Mouse (Mus musculus): ENCODE measurements around the gene Stk19.
"Not testable (repeated sequence)": the region's sequence is repeated elsewhere in the genome, so short reads cannot be mapped to it uniquely, and the experiment has no call there.

Gene Stk19

GRCm38 (mm10) chr17:34847615-34848014, 10.9 kb upstream of the Stk19 start:
- in situ Hi-C loops (cut with MboI; ENCODE audit: low pct_unique_long_range_greater_than_20kb in 1 of 2, low sequenced_read_pairs in 2 of 2, unreplicated experiment in 1 of 2), result no loop called here

- in situ Hi-C loops (cut with MboI; ENCODE audit: low pct_unique_long_range_greater_than_20kb in 1 of 2, low sequenced_read_pairs in 2 of 2, unreplicated experiment in 1 of 2), result no loop called here
These were observed 10.4 kb upstream of the Stk19 start for GRCm38 (mm10) chr17:34847192-34847591.

GRCm38 (mm10) chr17:34844884-34845283, 8.1 kb upstream of the Stk19 start:
- in situ Hi-C loops (cut with MboI; ENCODE audit: low pct_unique_long_range_greater_than_20kb in 1 of 2, low sequenced_read_pairs in 2 of 2, unreplicated experiment in 1 of 2), result no loop called here

- in situ Hi-C loops (cut with MboI; ENCODE audit: low pct_unique_long_range_greater_than_20kb in 1 of 2, low sequenced_read_pairs in 2 of 2, unreplicated experiment in 1 of 2), result no loop called here
These were observed 4.1 kb upstream of the Stk19 start for GRCm38 (mm10) chr17:34840736-34841307.

- in situ Hi-C loops (cut with MboI; ENCODE audit: low pct_unique_long_range_greater_than_20kb in 1 of 2, low sequenced_read_pairs in 2 of 2, unreplicated experiment in 1 of 2), result no loop called here
These were observed 2.0 kb upstream of the Stk19 start for GRCm38 (mm10) chr17:34838785-34839184.

GRCm38 (mm10) chr17:34837464-34838324, 949 bp upstream of the Stk19 start:
- in situ Hi-C loops (cut with MboI; ENCODE audit: low pct_unique_long_range_greater_than_20kb in 1 of 2, low sequenced_read_pairs in 2 of 2, unreplicated experiment in 1 of 2), result no loop called here

- in situ Hi-C loops (cut with MboI; ENCODE audit: low pct_unique_long_range_greater_than_20kb in 1 of 2, low sequenced_read_pairs in 2 of 2, unreplicated experiment in 1 of 2), result no loop called here
These were observed 440 bp downstream of the Stk19 start for GRCm38 (mm10) chr17:34836155-34836855.

GRCm38 (mm10) chr17:34830776-34831175, 6.0 kb downstream of the Stk19 start:
- in situ Hi-C loops (cut with MboI; ENCODE audit: low pct_unique_long_range_greater_than_20kb in 1 of 2, low sequenced_read_pairs in 2 of 2, unreplicated experiment in 1 of 2), result not testable (repeated sequence)

GRCm38 (mm10) chr17:34814818-34815370, 21.9 kb downstream of the Stk19 start:
- in situ Hi-C loops (cut with MboI; ENCODE audit: low pct_unique_long_range_greater_than_20kb in 1 of 2, low sequenced_read_pairs in 2 of 2, unreplicated experiment in 1 of 2), result no loop called here

- in situ Hi-C loops (cut with MboI; ENCODE audit: low pct_unique_long_range_greater_than_20kb in 1 of 2, low sequenced_read_pairs in 2 of 2, unreplicated experiment in 1 of 2), result not testable (repeated sequence)
These were observed 23.0 kb downstream of the Stk19 start for GRCm38 (mm10) chr17:34813747-34814146.

GRCm38 (mm10) chr17:34811275-34811674, 25.5 kb downstream of the Stk19 start:
- in situ Hi-C loops (cut with MboI; ENCODE audit: low pct_unique_long_range_greater_than_20kb in 1 of 2, low sequenced_read_pairs in 2 of 2, unreplicated experiment in 1 of 2), result no loop called here

GRCm38 (mm10) chr17:34810811-34811210, 25.9 kb downstream of the Stk19 start:
- in situ Hi-C loops (cut with MboI; ENCODE audit: low pct_unique_long_range_greater_than_20kb in 1 of 2, low sequenced_read_pairs in 2 of 2, unreplicated experiment in 1 of 2), result not testable (repeated sequence)

- in situ Hi-C loops (cut with MboI; ENCODE audit: low pct_unique_long_range_greater_than_20kb in 1 of 2, low sequenced_read_pairs in 2 of 2, unreplicated experiment in 1 of 2), result not testable (repeated sequence)
These were observed 26.3 kb downstream of the Stk19 start for GRCm38 (mm10) chr17:34810411-34810810.

GRCm38 (mm10) chr17:34808599-34809205, 28.0 kb downstream of the Stk19 start:
- in situ Hi-C loops (cut with MboI; ENCODE audit: low pct_unique_long_range_greater_than_20kb in 1 of 2, low sequenced_read_pairs in 2 of 2, unreplicated experiment in 1 of 2), result no loop called here

GRCm38 (mm10) chr17:34807176-34807575, 29.6 kb downstream of the Stk19 start:
- in situ Hi-C loops (cut with MboI; ENCODE audit: low pct_unique_long_range_greater_than_20kb in 1 of 2, low sequenced_read_pairs in 2 of 2, unreplicated experiment in 1 of 2), result no loop called here

- in situ Hi-C loops (cut with MboI; ENCODE audit: low pct_unique_long_range_greater_than_20kb in 1 of 2, low sequenced_read_pairs in 2 of 2, unreplicated experiment in 1 of 2), result no loop called here
These were observed 31.7 kb downstream of the Stk19 start for GRCm38 (mm10) chr17:34804871-34805562.

GRCm38 (mm10) chr17:34804301-34804700, 32.4 kb downstream of the Stk19 start, which contains the start of gene Cyp21a1:
Gene Cyp21a1 (minus strand): TSS chr17:34804561.
- in situ Hi-C loops (cut with MboI; ENCODE audit: low pct_unique_long_range_greater_than_20kb in 1 of 2, low sequenced_read_pairs in 2 of 2, unreplicated experiment in 1 of 2), result not testable (repeated sequence)

- in situ Hi-C loops (cut with MboI; ENCODE audit: low pct_unique_long_range_greater_than_20kb in 1 of 2, low sequenced_read_pairs in 2 of 2, unreplicated experiment in 1 of 2), result not testable (repeated sequence)
These were observed 33.4 kb downstream of the Stk19 start for GRCm38 (mm10) chr17:34803367-34803766.
